Mouse (Mus musculus): ENCODE results near the gene Ssbp4. TPM values are rescaled to one million over a fixed set of nuclear protein-coding genes. Genes with fewer than 3 reads are reported as not detected.

The Ssbp4 gene
- 37.8 and 47.7 TPM in 2 replicates for polyA plus RNA-seq (2015; fragmentation: Nextera tagmentation; extraction: Ambion mirVana)

GRCm38 (mm10) chr8:70608749-70609367 lies at the start of gene Ssbp4:
TSS of gene Ssbp4 (minus strand) at chr8:70608872.
- H3K9me3 ChIP-seq (replicated peaks): no peaks in the 10 kb centered on the region
- peak within 1 kb of the TSS; percentile 76 for H3K4me3 ChIP-seq (replicated peaks)
- H3K27ac ChIP-seq (replicated peaks): peak within 1 kb of the TSS; percentile 85
- H3K9ac ChIP-seq: peak within 1 kb of the TSS; percentile 74
- H3K36me3 ChIP-seq (replicated peaks): no peaks in the 10 kb centered on the region
- peak within 1 kb of the TSS; percentile 100 for H3K4me2 ChIP-seq
- peaks cover 85% of the 10 kb centered on the region for H3K4me1 ChIP-seq (replicated peaks)
- peaks cover 16% of the 10 kb centered on the region for H3K27me3 ChIP-seq
- ATAC-seq (ENCODE audit: insufficient read depth): no peak
- 2% methylated on average over 26 of the region's 26 CpGs for WGBS (ENCODE audit: insufficient replicate concordance)

- H3K9me3 ChIP-seq (replicated peaks): no peaks in the 10 kb centered on the region
These were observed 49.1 kb upstream of the Ssbp4 start for GRCm38 (mm10) chr8:70657739-70658138.

GRCm38 (mm10) chr8:70657214-70657613 lies 48.5 kb upstream of the Ssbp4 start:
- H3K4me3 ChIP-seq (replicated peaks): no peak overlapping the region
- peaks cover 27% of the 10 kb centered on the region; the same call in 1 of the 2 replicates for H3K36me3 ChIP-seq (replicated peaks)
- WGBS (ENCODE audit: insufficient replicate concordance): 77% methylated on average over 3 of the region's 3 CpGs
- no peak overlapping the region for H3K4me2 ChIP-seq
- no peaks in the 10 kb centered on the region for H3K9me3 ChIP-seq (replicated peaks)
- no peak overlapping the region for H3K9ac ChIP-seq
- no peaks in the 10 kb centered on the region for H3K27me3 ChIP-seq
- no peak overlapping the region for H3K27ac ChIP-seq (replicated peaks)
- no peak for ATAC-seq (ENCODE audit: insufficient read depth)
- H3K4me1 ChIP-seq (replicated peaks): peaks cover 53% of the 10 kb centered on the region

More at GRCm38 (mm10) chr8:70657739-70658138, 49.1 kb upstream of the Ssbp4 start:
- H3K36me3 ChIP-seq (replicated peaks): peaks cover 23% of the 10 kb centered on the region; the same call in 1 of the 2 replicates
- H3K27me3 ChIP-seq: no peaks in the 10 kb centered on the region
- H3K4me1 ChIP-seq (replicated peaks): peaks cover 53% of the 10 kb centered on the region
- WGBS (ENCODE audit: insufficient replicate concordance): 81% methylated on average over 2 of the region's 2 CpGs
- H3K27ac ChIP-seq (replicated peaks): no peak overlapping the region
- peak overlapping the region; percentile 89 for H3K4me2 ChIP-seq
- no peak for ATAC-seq (ENCODE audit: insufficient read depth)
- no peak overlapping the region for H3K4me3 ChIP-seq (replicated peaks)
- no peak overlapping the region for H3K9ac ChIP-seq

GRCm38 (mm10) chr8:70656193-70656790 lies 47.6 kb upstream of the Ssbp4 start:
- no peak overlapping the region for H3K9ac ChIP-seq
- no peak overlapping the region for H3K4me2 ChIP-seq
- no peaks in the 10 kb centered on the region for H3K9me3 ChIP-seq (replicated peaks)
- 77% methylated on average over 13 of the region's 13 CpGs for WGBS (ENCODE audit: insufficient replicate concordance)
- ATAC-seq (ENCODE audit: insufficient read depth): no peak
- H3K4me1 ChIP-seq (replicated peaks): peaks cover 49% of the 10 kb centered on the region
- H3K27ac ChIP-seq (replicated peaks): no peak overlapping the region
- H3K27me3 ChIP-seq: no peaks in the 10 kb centered on the region
- H3K4me3 ChIP-seq (replicated peaks): no peak overlapping the region
- H3K36me3 ChIP-seq (replicated peaks): peaks cover 36% of the 10 kb centered on the region

- Histone ChIP-seq H3K9ac (no peak overlapping the region), H3K9me3 (replicated peaks) (no peaks in the 10 kb centered on the region), H3K27ac (replicated peaks) (no peak overlapping the region), H3K27me3 (no peaks in the 10 kb centered on the region), H3K4me1 (replicated peaks) (peaks cover 41% of the 10 kb centered on the region), H3K36me3 (replicated peaks) (peaks cover 44% of the 10 kb centered on the region), H3K4me3 (replicated peaks) (no peak overlapping the region), H3K4me2 (no peak overlapping the region)
- ATAC-seq (ENCODE audit: insufficient read depth): no peak
- WGBS (ENCODE audit: insufficient replicate concordance): 75% methylated on average over 2 of the region's 2 CpGs
These were observed 46.8 kb upstream of the Ssbp4 start for GRCm38 (mm10) chr8:70655469-70655868.

GRCm38 (mm10) chr8:70654121-70654520 lies 45.4 kb upstream of the Ssbp4 start:
- ATAC-seq (ENCODE audit: insufficient read depth): no peak
- Histone ChIP-seq H3K4me1 (replicated peaks) (peaks cover 39% of the 10 kb centered on the region), H3K36me3 (replicated peaks) (peaks cover 57% of the 10 kb centered on the region), H3K27ac (replicated peaks) (no peak overlapping the region), H3K4me3 (replicated peaks) (no peak overlapping the region), H3K9ac (no peak overlapping the region), H3K4me2 (no peak overlapping the region), H3K27me3 (no peaks in the 10 kb centered on the region), H3K9me3 (replicated peaks) (no peaks in the 10 kb centered on the region)
- WGBS (ENCODE audit: insufficient replicate concordance): 31% methylated on average over 1 of the region's 1 CpGs

GRCm38 (mm10) chr8:70653226-70653625 lies 44.6 kb upstream of the Ssbp4 start:
- H3K36me3 ChIP-seq (replicated peaks): peaks cover 57% of the 10 kb centered on the region

GRCm38 (mm10) chr8:70650351-70650750 lies 41.7 kb upstream of the Ssbp4 start:
- ATAC-seq (ENCODE audit: insufficient read depth): no peak
- H3K36me3 ChIP-seq (replicated peaks): peaks cover 41% of the 10 kb centered on the region
- no peak overlapping the region for H3K9ac ChIP-seq
- no peak overlapping the region for H3K4me3 ChIP-seq (replicated peaks)
- H3K4me1 ChIP-seq (replicated peaks): peaks cover 53% of the 10 kb centered on the region
- no peak overlapping the region for H3K27ac ChIP-seq (replicated peaks)
- H3K9me3 ChIP-seq (replicated peaks): no peaks in the 10 kb centered on the region
- H3K27me3 ChIP-seq: no peaks in the 10 kb centered on the region
- H3K4me2 ChIP-seq: no peak overlapping the region
- WGBS (ENCODE audit: insufficient replicate concordance): 85% methylated on average over 17 of the region's 17 CpGs

More at GRCm38 (mm10) chr8:70653226-70653625, 44.6 kb upstream of the Ssbp4 start:
- ATAC-seq (ENCODE audit: insufficient read depth): no peak
- peaks cover 39% of the 10 kb centered on the region for H3K4me1 ChIP-seq (replicated peaks)
- H3K4me2 ChIP-seq: no peak overlapping the region
- H3K4me3 ChIP-seq (replicated peaks): no peak overlapping the region
- 31% methylated on average over 2 of the region's 2 CpGs for WGBS (ENCODE audit: insufficient replicate concordance)
- no peaks in the 10 kb centered on the region for H3K27me3 ChIP-seq
- no peaks in the 10 kb centered on the region for H3K9me3 ChIP-seq (replicated peaks)
- no peak overlapping the region for H3K27ac ChIP-seq (replicated peaks)
- no peak overlapping the region for H3K9ac ChIP-seq

GRCm38 (mm10) chr8:70649324-70649723 lies 40.7 kb upstream of the Ssbp4 start:
- Histone ChIP-seq H3K4me3 (replicated peaks) (no peak overlapping the region), H3K27ac (replicated peaks) (peak overlapping the region; percentile 26), H3K4me1 (replicated peaks) (peaks cover 48% of the 10 kb centered on the region), H3K36me3 (replicated peaks) (peaks cover 34% of the 10 kb centered on the region), H3K9ac (no peak overlapping the region), H3K4me2 (no peak overlapping the region), H3K9me3 (replicated peaks) (no peaks in the 10 kb centered on the region), H3K27me3 (no peaks in the 10 kb centered on the region)
- 67% methylated on average over 4 of the region's 4 CpGs for WGBS (ENCODE audit: insufficient replicate concordance)
- peak; percentile 33; the same call in 1 of the 2 replicates for ATAC-seq (ENCODE audit: insufficient read depth)

- H3K4me3 ChIP-seq (replicated peaks): no peak overlapping the region
- whole genome bisulfite sequencing (ENCODE audit: insufficient replicate concordance): 48% methylated on average over 3 of the region's 3 CpGs
- no peak overlapping the region for H3K4me2 ChIP-seq
- H3K4me1 ChIP-seq (replicated peaks): peaks cover 45% of the 10 kb centered on the region
- H3K27me3 ChIP-seq: no peaks in the 10 kb centered on the region
- peaks cover 34% of the 10 kb centered on the region for H3K36me3 ChIP-seq (replicated peaks)
- H3K9me3 ChIP-seq (replicated peaks): no peaks in the 10 kb centered on the region
- no peak overlapping the region for H3K9ac ChIP-seq
- no peak for ATAC-seq (ENCODE audit: insufficient read depth)
- H3K27ac ChIP-seq (replicated peaks): peak overlapping the region; percentile 26
These were observed 40.2 kb upstream of the Ssbp4 start for GRCm38 (mm10) chr8:70648921-70649320.

- WGBS (ENCODE audit: insufficient replicate concordance): 29% methylated on average over 1 of the region's 1 CpGs
- Histone ChIP-seq H3K4me2 (no peak overlapping the region), H3K4me3 (replicated peaks) (no peak overlapping the region), H3K27ac (replicated peaks) (peak overlapping the region; percentile 64; the same call in 1 of the 2 replicates), H3K36me3 (replicated peaks) (peaks cover 34% of the 10 kb centered on the region), H3K4me1 (replicated peaks) (peaks cover 45% of the 10 kb centered on the region), H3K9me3 (replicated peaks) (no peaks in the 10 kb centered on the region), H3K27me3 (no peaks in the 10 kb centered on the region), H3K9ac (0 out of 2 replicates have a peak overlapping the region, but pooled peaks have one; percentile 11)
- peak; percentile 37 for ATAC-seq (ENCODE audit: insufficient read depth)
These were observed 39.4 kb upstream of the Ssbp4 start for GRCm38 (mm10) chr8:70648164-70648442.
